In genomic region chr5:139908811-139909627, GRCm38 (mm10) we compare ENCODE assay signal across 8 mouse cellular contexts. TPM values are rescaled to one million over a fixed set of nuclear protein-coding genes. Genes with fewer than 3 reads are reported as not detected.
DNase-seq lines count a peak whose midpoint lies in the region; ATAC-seq and TF ChIP-seq lines count a peak whose summit lies in the region.

No protein-coding gene starts in this region.

- H3K27ac ChIP-seq in kidney, postnatal 0 days: no peak overlapping the region
- H3K27ac ChIP-seq in midbrain, embryonic 16.5 days (ENCODE audit: low read length): peak overlapping the region; percentile 42

- H3K9me3 ChIP-seq in kidney, postnatal 0 days (replicated peaks; ENCODE audit: low read length): no peaks in the 10 kb centered on the region
- no peaks in the 10 kb centered on the region for H3K9me3 ChIP-seq in midbrain, embryonic 16.5 days (replicated peaks; ENCODE audit: control insufficient read depth, low read length, poor library complexity, severe bottlenecking)

- peak; percentile 30 to 34 for DNase-seq in adrenal gland, adult 18-20 months (ENCODE audit: low spot score in 2 of 2)
- DNase-seq in adrenal gland, postnatal 36 days: no peak
- peak; percentile 41 for DNase-seq in thymus, postnatal 14 days
- no peak for DNase-seq in thymus, postnatal 0 days (ENCODE audit: low spot score)
- DNase-seq in kidney, postnatal 0 days (ENCODE audit: low spot score): no peak
- no peak for DNase-seq in frontal cortex, postnatal 14 days (ENCODE audit: low spot score in 2 of 2)

- peak overlapping the region; percentile 55 for H3K9ac ChIP-seq in kidney, postnatal 0 days (ENCODE audit: low read depth, low read length)
- H3K9ac ChIP-seq in midbrain, embryonic 16.5 days (ENCODE audit: low read depth, low read length): peak overlapping the region; percentile 76

- no peaks in the 10 kb centered on the region for H3K36me3 ChIP-seq in kidney, postnatal 0 days (ENCODE audit: insufficient read depth, low read length)
- no peaks in the 10 kb centered on the region for H3K36me3 ChIP-seq in midbrain, embryonic 16.5 days (ENCODE audit: control insufficient read depth, insufficient read depth, low read length)

- peak overlapping the region; percentile 99 for H3K4me2 ChIP-seq in kidney, postnatal 0 days (ENCODE audit: low read length)
- peak overlapping the region; percentile 97 for H3K4me2 ChIP-seq in midbrain, embryonic 16.5 days (ENCODE audit: low read length)

- WGBS in kidney, postnatal 0 days: under 1% methylated on average over 49 of the region's 50 CpGs
- under 1% methylated on average over 42 of the region's 50 CpGs for WGBS in midbrain, embryonic 16.5 days

- H3K4me3 ChIP-seq in kidney, postnatal 0 days (replicated peaks; ENCODE audit: low read depth, low read length): peak overlapping the region; percentile 61
- peak overlapping the region; percentile 59 for H3K4me3 ChIP-seq in midbrain, embryonic 16.5 days (ENCODE audit: low read depth, low read length)

- peaks cover 73% of the 10 kb centered on the region for H3K27me3 ChIP-seq in kidney, postnatal 0 days (ENCODE audit: insufficient read depth, low read length)
- H3K27me3 ChIP-seq in midbrain, embryonic 16.5 days (ENCODE audit: control insufficient read depth, insufficient read depth, low read depth, low read length): peaks cover 42% of the 10 kb centered on the region

- H3K4me1 ChIP-seq in kidney, postnatal 0 days (replicated peaks; ENCODE audit: insufficient read depth, low read length): peaks cover 32% of the 10 kb centered on the region
- H3K4me1 ChIP-seq in midbrain, embryonic 16.5 days (ENCODE audit: control insufficient read depth, insufficient read depth, low read length): peaks cover 46% of the 10 kb centered on the region

- ATAC-seq in kidney, postnatal 0 days (replicated peaks; ENCODE audit: low FRiP score, low read depth): no peak
- no peak for ATAC-seq in midbrain, embryonic 16.5 days
- ATAC-seq in cerebellum, adult (ENCODE audit: insufficient number of reproducible peaks, low FRiP score, low TSS enrichment): no peak

- no peak for TF ChIP-seq CTCF in kidney, postnatal 0 days (IDR thresholded peaks at IDR 0.05; ENCODE audit: low read depth)

RNA-seq across cellular contexts. Expression of gene Elfn1, which starts 1.3 kb away (rescaled TPM):
- total RNA-seq in adrenal gland, adult 18-20 months (2021): 10 to 100 TPM in 1 of 2 experiments, under 1 TPM in 1; 0.10 to 19.6 TPM
- 10 to 100 TPM in 1 of 2 experiments, under 1 TPM in 1; 0.46 to 20.1 TPM for total RNA-seq in adrenal gland, postnatal 36 days (2021)
- 0.21 and 0.35 TPM in 2 replicates for polyA plus RNA-seq in thymus, postnatal 0 days (2015; fragmentation: Nextera tagmentation; extraction: Ambion mirVana)
- polyA plus RNA-seq in kidney, postnatal 0 days (2015; fragmentation: Nextera tagmentation; extraction: Ambion mirVana): 0.22 and 0.33 TPM in 2 replicates
- 2.5 TPM in 2 replicates for polyA plus RNA-seq in midbrain, embryonic 16.5 days (2015; fragmentation: Nextera tagmentation; extraction: Ambion mirVana)

Comparison
In these comparisons a context has a peak if more than half of its experiments do, and no peak if none do; other contexts are left out.
1. DNase-seq: peak in adrenal gland, adult 18-20 months (2 of 2) and thymus, postnatal 14 days (single experiment); none in adrenal gland, postnatal 36 days (0 of 2), thymus, postnatal 0 days (single experiment), kidney, postnatal 0 days (single experiment) and frontal cortex, postnatal 14 days (0 of 2).